Mouse (Mus musculus): ENCODE data around the gene Tac4. TPM values are rescaled to one million over a fixed set of nuclear protein-coding genes. Genes with fewer than 3 reads are reported as not detected.
A peak's percentile ranks its signal among the peaks of the same experiment; 100 is the strongest.

Tac4 gene
- polyA plus RNA-seq, 1 experiment from 2014 or later: 0.10 TPM

DNA sequence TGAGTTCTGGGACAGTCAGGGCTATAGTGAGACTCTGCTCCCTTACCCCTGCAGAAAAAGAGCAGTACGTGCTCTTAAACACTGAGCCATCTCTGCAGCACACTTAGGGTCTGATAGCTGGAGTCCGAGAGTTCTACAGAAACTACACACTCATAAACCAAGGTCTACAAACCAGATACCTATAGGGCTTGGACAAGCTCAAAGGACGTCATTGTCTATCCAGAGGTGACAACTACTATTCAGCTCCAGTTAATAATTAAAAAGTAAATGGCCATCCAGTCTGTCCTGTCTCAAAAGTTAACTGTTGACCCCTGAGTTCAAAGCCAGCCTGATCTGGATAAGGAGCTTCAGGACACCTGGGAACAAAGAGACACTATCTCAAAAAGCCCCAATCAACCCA lies 40.4 kb downstream of the Tac4 start:
- Histone ChIP-seq H3K4me2 (no peak overlapping the region), H3K36me3 (peaks cover 48% of the 10 kb centered on the region), H3K4me3 (replicated peaks) (no peak overlapping the region), H3K9me3 (no peaks in the 10 kb centered on the region), H3K9ac (no peak overlapping the region), H3K27ac (no peak overlapping the region), H3K27me3 (replicated peaks) (no peaks in the 10 kb centered on the region), H3K4me1 (no peaks in the 10 kb centered on the region)
- WGBS: 81% methylated on average over 3 of the region's 3 CpGs
- ATAC-seq (ENCODE audit: insufficient read depth, low FRiP score, low read depth): no peak

DNA sequence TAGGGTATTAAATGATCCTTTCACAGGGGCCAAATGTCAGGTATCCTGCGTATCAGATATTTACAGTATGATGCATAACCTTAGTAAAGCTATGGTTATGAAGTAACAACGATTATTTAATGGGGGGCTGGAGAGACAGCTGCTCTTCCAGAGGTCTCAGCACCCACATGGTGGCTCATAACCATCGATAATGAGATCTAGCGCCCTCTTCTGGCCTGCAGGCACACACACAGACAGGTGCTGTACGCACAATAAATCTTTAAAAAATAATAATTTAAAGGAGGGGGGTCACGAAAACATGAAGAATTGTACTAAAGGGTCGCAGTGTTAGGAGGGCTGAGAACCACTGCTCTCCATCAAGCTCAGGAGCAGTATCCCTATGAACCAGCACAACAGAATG lies 44.3 kb downstream of the Tac4 start:
- H3K27ac ChIP-seq: no peak overlapping the region
- peaks cover 32% of the 10 kb centered on the region for H3K36me3 ChIP-seq
- 92% methylated on average over 7 of the region's 7 CpGs for WGBS

DNA sequence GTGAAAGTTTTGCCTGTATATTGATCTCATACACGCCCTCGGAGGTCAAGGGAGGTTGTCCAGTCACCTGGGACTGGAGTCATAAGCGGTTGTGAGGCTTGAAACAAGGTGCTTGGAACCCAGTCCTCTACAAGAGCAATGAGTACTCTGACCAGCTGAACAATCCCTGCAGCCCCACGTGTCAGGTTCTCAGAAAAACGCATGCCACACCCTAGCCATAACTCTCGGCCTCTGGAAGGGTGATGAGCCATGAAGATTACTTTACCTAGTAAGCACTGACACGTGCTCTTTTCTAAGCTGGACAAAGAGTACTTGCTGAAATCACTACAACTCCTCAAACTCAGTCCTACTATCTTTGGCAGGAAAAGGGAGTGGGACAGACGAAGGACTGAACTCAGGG lies 46.2 kb downstream of the Tac4 start:
- WGBS: 74% methylated on average over 8 of the region's 8 CpGs
- Histone ChIP-seq H3K27ac (no peak overlapping the region), H3K9ac (no peak overlapping the region), H3K4me2 (no peak overlapping the region), H3K27me3 (replicated peaks) (no peaks in the 10 kb centered on the region), H3K36me3 (peaks cover 21% of the 10 kb centered on the region), H3K4me3 (replicated peaks) (no peak overlapping the region), H3K9me3 (no peaks in the 10 kb centered on the region), H3K4me1 (peaks cover 17% of the 10 kb centered on the region)
- ATAC-seq (ENCODE audit: insufficient read depth, low FRiP score, low read depth): no peak

More for the DNA sequence above, 44.3 kb downstream of the Tac4 start:
- Histone ChIP-seq H3K4me1 (0 out of 2 replicates have a peak, but pooled peaks cover 11% of the 10 kb centered on the region), H3K9me3 (no peaks in the 10 kb centered on the region), H3K27me3 (replicated peaks) (no peaks in the 10 kb centered on the region), H3K4me2 (no peak overlapping the region), H3K9ac (no peak overlapping the region), H3K4me3 (replicated peaks) (no peak overlapping the region)
- ATAC-seq (ENCODE audit: insufficient read depth, low FRiP score, low read depth): no peak

DNA sequence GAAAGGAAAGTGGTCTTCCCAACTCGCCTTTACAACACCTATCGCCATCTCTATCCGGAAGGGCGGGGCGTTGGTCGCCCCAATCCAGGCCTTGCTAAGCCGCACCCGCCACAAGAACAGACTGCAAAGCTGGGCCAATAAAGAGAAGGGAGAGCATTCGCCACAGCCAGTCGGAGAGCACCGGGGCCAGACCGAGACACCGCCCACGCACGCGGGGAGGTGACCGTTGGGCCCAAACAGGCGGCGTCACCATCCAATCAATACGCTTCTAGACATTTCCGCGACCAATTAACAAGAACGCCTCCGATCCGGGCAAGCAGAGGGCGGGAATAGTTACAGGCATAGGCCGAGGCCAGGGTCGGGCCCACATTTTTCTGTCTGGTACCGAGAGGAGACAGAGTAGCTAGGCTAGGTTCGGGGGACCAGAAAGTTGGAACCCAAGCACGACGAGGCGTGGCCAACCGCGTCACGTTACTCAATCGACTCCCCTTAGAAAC lies 48.2 kb downstream of the Tac4 start:
- peak overlapping the region; percentile 90 for H3K4me3 ChIP-seq (replicated peaks)
- H3K4me1 ChIP-seq: peaks cover 17% of the 10 kb centered on the region
- peak overlapping the region; percentile 97 for H3K9ac ChIP-seq
- no peaks in the 10 kb centered on the region for H3K27me3 ChIP-seq (replicated peaks)
- peak overlapping the region; percentile 64 for H3K4me2 ChIP-seq
- H3K36me3 ChIP-seq: peaks cover 14% of the 10 kb centered on the region
- ATAC-seq (ENCODE audit: insufficient read depth, low FRiP score, low read depth): peak; percentile 94
- H3K27ac ChIP-seq: peak overlapping the region; percentile 98
- no peaks in the 10 kb centered on the region for H3K9me3 ChIP-seq
- WGBS: under 1% methylated on average over 37 of the region's 37 CpGs

DNA sequence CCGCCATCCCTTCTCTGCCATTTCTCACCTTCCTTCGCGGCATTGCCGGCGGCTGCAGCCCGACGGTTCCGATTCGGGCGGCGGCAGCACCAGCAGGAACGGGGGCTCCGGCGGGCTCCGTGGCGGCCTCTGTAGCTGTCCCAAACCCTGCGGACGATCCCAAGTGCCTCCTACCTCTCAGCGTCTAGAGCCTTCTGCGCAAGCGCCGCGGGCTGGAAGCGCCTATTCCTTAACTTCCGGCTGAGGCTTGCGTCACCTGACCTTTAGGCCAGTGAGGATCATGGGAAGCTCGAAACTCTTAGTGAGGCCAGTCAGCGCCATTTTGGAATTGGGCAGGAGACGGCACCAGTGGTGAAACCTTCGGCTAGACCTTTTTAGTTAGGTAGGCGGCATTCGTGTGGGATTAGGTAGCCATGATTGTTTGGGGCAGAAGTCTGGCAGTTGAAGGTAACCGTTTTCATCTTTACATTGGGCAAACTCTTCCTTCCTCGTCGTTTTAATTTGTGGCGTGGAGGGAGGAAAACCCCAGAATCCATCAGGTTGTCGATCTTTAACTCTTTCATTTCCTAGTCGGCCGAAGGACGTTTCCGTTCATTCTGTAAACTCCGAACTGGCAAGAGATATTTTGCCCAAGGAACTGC lies 48.8 kb downstream of the Tac4 start, which contains the start of gene Kat7:
TSS of gene Kat7 (minus strand) at position 240 of the 641 bp plus-strand sequence.
- Histone ChIP-seq H3K27ac (peak within 1 kb of the TSS; percentile 98), H3K9ac (peak within 1 kb of the TSS; percentile 97), H3K36me3 (peaks cover 11% of the 10 kb centered on the region), H3K9me3 (no peaks in the 10 kb centered on the region), H3K4me3 (replicated peaks) (peak within 1 kb of the TSS; percentile 90), H3K4me1 (peaks cover 17% of the 10 kb centered on the region), H3K4me2 (peak within 1 kb of the TSS; percentile 64), H3K27me3 (replicated peaks) (no peaks in the 10 kb centered on the region)
- WGBS: under 1% methylated on average over 42 of the region's 42 CpGs
- peak; percentile 93 for ATAC-seq (ENCODE audit: insufficient read depth, low FRiP score, low read depth)

DNA sequence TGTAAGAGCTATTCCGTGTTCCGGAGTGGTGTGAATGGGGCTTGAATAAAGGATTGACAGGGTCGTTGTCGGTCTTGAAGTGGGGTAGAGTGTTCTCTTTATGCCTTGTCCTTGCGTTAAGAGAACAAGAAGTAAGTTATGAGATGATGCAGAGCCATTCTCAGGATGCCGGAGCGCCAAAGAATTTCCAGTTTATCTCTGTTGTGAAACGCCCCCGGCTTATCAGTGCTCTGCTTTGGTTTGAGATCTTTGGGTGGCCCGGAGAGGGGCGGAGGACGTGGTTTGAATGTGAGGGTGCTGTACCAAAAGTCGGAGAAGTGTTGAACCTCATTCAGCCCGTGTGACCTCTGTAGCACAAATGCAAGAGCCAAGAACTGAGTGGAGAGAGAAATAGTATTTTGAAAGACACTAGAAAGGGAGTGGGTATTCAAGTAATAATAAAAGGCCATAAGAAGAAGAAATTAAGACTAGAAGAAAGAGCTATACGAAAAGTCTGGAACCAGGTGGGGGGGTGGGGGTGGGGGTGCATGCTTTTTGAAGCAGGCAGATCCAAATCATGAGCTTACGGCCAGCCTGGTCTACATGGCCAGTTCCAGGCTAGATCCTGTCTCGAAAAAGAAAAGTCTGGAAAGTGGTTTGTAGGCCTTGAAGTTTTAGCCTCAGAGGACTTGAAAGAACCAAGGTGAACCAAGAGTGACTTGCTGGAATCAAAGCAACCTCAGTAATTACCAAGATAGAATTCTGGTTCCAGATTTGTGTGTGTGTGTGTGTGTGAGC lies 49.5 kb downstream of the Tac4 start:
- WGBS: 6% methylated on average over 17 of the region's 17 CpGs
- no peak for ATAC-seq (ENCODE audit: insufficient read depth, low FRiP score, low read depth)

DNA sequence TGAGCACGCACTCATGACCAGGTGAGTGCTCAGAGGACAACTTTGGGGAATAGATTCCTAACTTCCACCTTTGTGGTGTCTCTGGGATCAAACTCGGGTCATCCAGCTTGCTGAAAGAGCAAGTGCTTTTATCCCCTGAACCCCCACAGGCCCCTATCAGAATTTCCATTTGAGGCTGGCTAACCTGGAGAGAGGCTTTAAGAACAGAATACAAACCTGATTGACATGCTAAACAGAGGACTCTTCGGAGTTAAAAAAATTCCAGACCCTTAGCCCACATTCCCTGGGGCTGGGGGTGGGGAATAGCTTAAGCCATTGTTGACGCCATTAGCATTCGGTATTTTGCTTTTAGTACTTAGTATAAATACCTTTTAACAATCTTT lies 50.1 kb downstream of the Tac4 start:
- Histone ChIP-seq H3K9me3 (no peaks in the 10 kb centered on the region), H3K27ac (no peak overlapping the region)
- 39% methylated on average over 5 of the region's 5 CpGs for WGBS

More for the DNA sequence above, 49.5 kb downstream of the Tac4 start:
- Histone ChIP-seq H3K4me2 (peak overlapping the region; percentile 55), H3K4me3 (replicated peaks) (peak overlapping the region; percentile 90), H3K27me3 (replicated peaks) (no peaks in the 10 kb centered on the region), H3K9ac (peak overlapping the region; percentile 56), H3K4me1 (peaks cover 17% of the 10 kb centered on the region), H3K36me3 (peaks cover 5% of the 10 kb centered on the region; the same call in 1 of the 2 replicates), H3K9me3 (no peaks in the 10 kb centered on the region), H3K27ac (peak overlapping the region; percentile 80)

DNA sequence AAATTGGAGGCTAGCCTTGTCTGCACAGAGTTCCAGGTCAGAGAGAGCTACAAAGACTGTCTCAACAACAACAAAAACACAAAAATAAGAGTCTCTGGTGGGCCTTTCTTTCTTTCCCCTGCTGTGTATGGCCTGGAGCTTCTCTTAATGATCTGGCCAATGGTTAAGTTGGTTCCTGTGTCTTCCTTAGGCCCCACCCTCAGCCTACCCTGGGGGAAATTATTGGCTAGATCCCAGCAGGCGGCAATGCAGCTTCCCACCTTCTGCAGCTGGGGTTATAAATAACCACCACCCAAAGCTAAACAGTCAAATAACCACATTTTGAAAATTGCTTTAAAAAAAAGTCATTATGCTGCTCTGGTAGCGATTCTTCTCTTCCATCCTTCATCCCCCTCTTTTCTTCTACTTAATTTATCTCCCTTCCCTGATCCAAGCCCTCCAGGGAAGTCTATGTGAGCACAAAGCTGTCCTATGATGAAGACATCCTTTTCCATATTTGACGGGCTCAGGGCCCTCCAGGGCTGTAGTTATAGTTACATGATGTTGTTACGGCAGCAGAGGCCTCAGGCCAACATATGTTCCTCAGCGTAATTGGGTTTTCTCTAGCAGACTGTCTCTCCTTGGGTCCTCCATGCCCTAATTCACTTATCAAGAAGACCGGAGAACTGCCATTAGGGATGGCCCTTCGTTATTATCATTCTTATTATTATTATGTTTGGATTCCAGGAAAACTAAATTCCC lies 54.1 kb downstream of the Tac4 start:
- H3K4me2 ChIP-seq: no peak overlapping the region
- no peaks in the 10 kb centered on the region for H3K36me3 ChIP-seq
- no peak overlapping the region for H3K27ac ChIP-seq
- H3K27me3 ChIP-seq (replicated peaks): no peaks in the 10 kb centered on the region
- H3K4me3 ChIP-seq (replicated peaks): no peak overlapping the region
- 74% methylated on average over 7 of the region's 7 CpGs for WGBS
- ATAC-seq (ENCODE audit: insufficient read depth, low FRiP score, low read depth): no peak
- no peak overlapping the region for H3K9ac ChIP-seq
- H3K9me3 ChIP-seq: no peaks in the 10 kb centered on the region
- H3K4me1 ChIP-seq: peaks cover 6% of the 10 kb centered on the region

More for the DNA sequence above, 50.1 kb downstream of the Tac4 start:
- H3K36me3 ChIP-seq: 0 out of 2 replicates have a peak, but pooled peaks cover under 1% of the 10 kb centered on the region
- no peak for ATAC-seq (ENCODE audit: insufficient read depth, low FRiP score, low read depth)
- H3K9ac ChIP-seq: no peak overlapping the region
- H3K27me3 ChIP-seq (replicated peaks): no peaks in the 10 kb centered on the region
- peaks cover 17% of the 10 kb centered on the region for H3K4me1 ChIP-seq
- H3K4me2 ChIP-seq: peak overlapping the region; percentile 55
- peak overlapping the region; percentile 90 for H3K4me3 ChIP-seq (replicated peaks)

DNA sequence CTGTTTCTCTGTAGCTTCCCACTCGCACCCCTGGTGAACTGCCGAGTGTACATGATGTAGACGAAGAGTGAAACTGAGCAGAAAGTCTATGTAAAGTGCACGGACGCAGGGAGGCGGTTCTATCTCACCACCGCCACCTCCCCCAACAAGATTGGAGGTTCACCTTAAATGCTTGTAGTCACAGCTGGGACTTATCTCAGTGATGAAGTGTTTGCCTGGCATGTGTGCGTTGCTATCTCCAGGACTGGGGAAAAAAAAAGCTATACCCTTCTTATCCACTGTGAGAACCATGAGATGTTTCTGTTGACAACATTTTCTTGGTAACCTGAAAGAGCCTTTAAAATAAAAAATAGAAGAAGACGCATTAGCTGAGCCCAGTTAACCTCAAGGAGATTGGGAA lies 56.8 kb downstream of the Tac4 start:
- H3K27ac ChIP-seq: no peak overlapping the region
- no peak overlapping the region for H3K9ac ChIP-seq
- 48% methylated on average over 9 of the region's 9 CpGs for WGBS
- H3K4me1 ChIP-seq: no peaks in the 10 kb centered on the region
- H3K4me3 ChIP-seq (replicated peaks): no peak overlapping the region
- no peak overlapping the region for H3K4me2 ChIP-seq
- H3K36me3 ChIP-seq: no peaks in the 10 kb centered on the region
- ATAC-seq (ENCODE audit: insufficient read depth, low FRiP score, low read depth): peak; percentile 66; the same call in 1 of the 2 replicates
- H3K27me3 ChIP-seq (replicated peaks): no peaks in the 10 kb centered on the region
- H3K9me3 ChIP-seq: no peaks in the 10 kb centered on the region
